Mouse (Mus musculus) CH12F3 (cell line): ENCODE measurements at regions not wholly inside any gene's neighbourhood (a gene's known extent, or its start where the extent isn't known, plus 50 kb on each side); places are given as distances from the start of the nearest gene placed in this dataset.

Experiments used
- in situ Hi-C: fragments of 300-500 bp; cut with MboI; formaldehyde crosslinking; loops from 2 replicates; pipeline ENCODE4 v1.14.3; 2020; ENCODE audit warnings: low sequenced_read_pairs

- in situ Hi-C loops: no loop called here
Measured at GRCm38 (mm10) chr5:148744676-148745391, 184.3 kb downstream of the Katnal1 start.

GRCm38 (mm10) chr5:148742158-148742835 is 186.8 kb downstream of the Katnal1 start:
- in situ Hi-C loops: no loop called here

GRCm38 (mm10) chr5:148741267-148742004 is 187.7 kb downstream of the Katnal1 start:
- in situ Hi-C loops: no loop called here

- in situ Hi-C loops: no loop called here
Measured at GRCm38 (mm10) chr5:148740366-148741266, 188.0 kb upstream of the Ubl3 start.

GRCm38 (mm10) chr5:148739672-148740071 is 187.1 kb upstream of the Ubl3 start:
- in situ Hi-C loops: no loop called here

GRCm38 (mm10) chr5:148739141-148739540 is 186.6 kb upstream of the Ubl3 start:
- in situ Hi-C loops: no loop called here

GRCm38 (mm10) chr5:148729541-148729940 is 177.0 kb upstream of the Ubl3 start:
- in situ Hi-C loops: no loop called here

GRCm38 (mm10) chr5:148728492-148728891 is 175.9 kb upstream of the Ubl3 start:
- in situ Hi-C loops: no loop called here

- in situ Hi-C loops: no loop called here
Measured at GRCm38 (mm10) chr5:148726442-148726841, 173.9 kb upstream of the Ubl3 start.

- in situ Hi-C loops: no loop called here
Measured at GRCm38 (mm10) chr5:148724470-148724869, 171.9 kb upstream of the Ubl3 start.

GRCm38 (mm10) chr5:148723677-148724227 is 171.2 kb upstream of the Ubl3 start:
- in situ Hi-C loops: no loop called here

GRCm38 (mm10) chr5:148720604-148721003 is 168.0 kb upstream of the Ubl3 start:
- in situ Hi-C loops: no loop called here

GRCm38 (mm10) chr5:148716633-148717032 is 164.0 kb upstream of the Ubl3 start:
- in situ Hi-C loops: no loop called here

GRCm38 (mm10) chr5:148715218-148715991 is 162.8 kb upstream of the Ubl3 start:
- in situ Hi-C loops: no loop called here

- in situ Hi-C loops: no loop called here
Measured at GRCm38 (mm10) chr5:148714807-148715206, 162.2 kb upstream of the Ubl3 start.

- in situ Hi-C loops: no loop called here
Measured at GRCm38 (mm10) chr5:148713796-148714195, 161.2 kb upstream of the Ubl3 start.

GRCm38 (mm10) chr5:148713039-148713438 is 160.4 kb upstream of the Ubl3 start:
- in situ Hi-C loops: no loop called here

- in situ Hi-C loops: no loop called here
Measured at GRCm38 (mm10) chr5:148711570-148711969, 159.0 kb upstream of the Ubl3 start.

- in situ Hi-C loops: no loop called here
Measured at GRCm38 (mm10) chr5:148709111-148709771, 156.7 kb upstream of the Ubl3 start.
